Comparison of ENCODE assay signal across 26 mouse cellular contexts in genomic region chr10:40806221-40806620, GRCm38 (mm10).
DNase-seq lines count a peak whose midpoint lies in the region; ATAC-seq lines count a peak whose summit lies in the region.
"Had no signal": no experiment of that assay in that cellular context is flagged by ENCODE, and none has a peak within 500 bp of the region (broad histone marks: within the 10 kb centered on the region; RNA-seq: fewer than 3 reads in every experiment).

No protein-coding gene starts in this region.

- ATAC-seq in kidney, embryonic 14.5 days (ENCODE audit: low FRiP score, low TSS enrichment): no peak
- ATAC-seq in kidney, embryonic 15.5 days (replicated peaks; ENCODE audit: low FRiP score): no peak
- ATAC-seq: CD4-positive, CD25-positive, alpha-beta regulatory T cell, adult 4 months; forebrain, embryonic 14.5 days; forebrain, postnatal 0 days; hindbrain, postnatal 0 days had no signal

- no peaks in the 10 kb centered on the region for H3K27me3 ChIP-seq in kidney, embryonic 14.5 days (ENCODE audit: control insufficient read depth, insufficient read depth, low read length)
- H3K27me3 ChIP-seq in kidney, embryonic 15.5 days: no peaks in the 10 kb centered on the region
- H3K27me3 ChIP-seq: embryonic facial prominence, embryonic 15.5 days; heart, embryonic 12.5 days; heart, embryonic 15.5 days had no signal

- no peaks in the 10 kb centered on the region for H3K36me3 ChIP-seq in kidney, embryonic 14.5 days (ENCODE audit: control insufficient read depth, insufficient read depth, low read length)
- H3K36me3 ChIP-seq in kidney, embryonic 15.5 days: no peaks in the 10 kb centered on the region
- H3K36me3 ChIP-seq: embryonic facial prominence, embryonic 12.5 days; embryonic facial prominence, embryonic 15.5 days; heart, embryonic 12.5 days; heart, embryonic 15.5 days had no signal

- 88% methylated on average over 4 of the region's 4 CpGs for WGBS in kidney, embryonic 14.5 days
- 89% methylated on average over 4 of the region's 4 CpGs for WGBS in kidney, embryonic 15.5 days

- peak; percentile 7 for DNase-seq in kidney, adult 18-20 months
- DNase-seq in kidney, adult 9 months: peak; percentile 45
- peak; percentile 40 to 42 for DNase-seq in kidney, postnatal 25 days
- peak; percentile 28 for DNase-seq in yolk sac, embryonic 10.5 days (ENCODE audit: low spot score)
- no peak for DNase-seq in cerebellum, adult 18-20 months
- DNase-seq: adrenal gland, adult 2 months; adrenal gland, postnatal 14 days; cerebellum, adult 11-12 months; cerebellum, adult 9-10 months; cerebellum, postnatal 14 days; forebrain, postnatal 0 days; gastrocnemius, adult 2 months; gastrocnemius, postnatal 14 days; heart, adult 18-20 months; heart, postnatal 14 days; heart, postnatal 4 days had no signal

- no peak overlapping the region for H3K9ac ChIP-seq in kidney, embryonic 14.5 days (ENCODE audit: low read depth, low read length)
- no peak overlapping the region for H3K9ac ChIP-seq in kidney, embryonic 15.5 days
- H3K9ac ChIP-seq: embryonic facial prominence, embryonic 12.5 days; embryonic facial prominence, embryonic 15.5 days; forebrain, postnatal 0 days; heart, embryonic 12.5 days; heart, embryonic 15.5 days; hindbrain, embryonic 14.5 days had no signal

- no peak overlapping the region for H3K4me3 ChIP-seq in kidney, embryonic 14.5 days (ENCODE audit: low read length)
- no peak overlapping the region for H3K4me3 ChIP-seq in kidney, embryonic 15.5 days (replicated peaks)
- H3K4me3 ChIP-seq: embryonic facial prominence, embryonic 12.5 days; embryonic facial prominence, embryonic 15.5 days; gastrocnemius, adult 2 months; heart, embryonic 12.5 days; heart, embryonic 15.5 days had no signal

- no peaks in the 10 kb centered on the region for H3K4me1 ChIP-seq in kidney, embryonic 14.5 days (ENCODE audit: control insufficient read depth, insufficient read depth, low read length)
- no peaks in the 10 kb centered on the region for H3K4me1 ChIP-seq in kidney, embryonic 15.5 days
- H3K4me1 ChIP-seq: embryonic facial prominence, embryonic 12.5 days; embryonic facial prominence, embryonic 15.5 days; heart, embryonic 15.5 days had no signal

- H3K4me2 ChIP-seq in kidney, embryonic 14.5 days (replicated peaks; ENCODE audit: low read depth, low read length): no peak overlapping the region
- no peak overlapping the region for H3K4me2 ChIP-seq in kidney, embryonic 15.5 days
- H3K4me2 ChIP-seq: embryonic facial prominence, embryonic 12.5 days; embryonic facial prominence, embryonic 15.5 days; heart, embryonic 12.5 days; heart, embryonic 15.5 days; hindbrain, embryonic 14.5 days had no signal

- H3K27ac ChIP-seq in kidney, embryonic 14.5 days (ENCODE audit: low read depth, low read length): no peak overlapping the region
- no peak overlapping the region for H3K27ac ChIP-seq in kidney, embryonic 15.5 days
- H3K27ac ChIP-seq: embryonic facial prominence, embryonic 12.5 days; embryonic facial prominence, embryonic 15.5 days; gastrocnemius, adult 2 months; heart, embryonic 15.5 days; hindbrain, embryonic 14.5 days; hindbrain, postnatal 0 days had no signal

- H3K9me3 ChIP-seq in kidney, embryonic 14.5 days (ENCODE audit: control insufficient read depth, low read length): no peaks in the 10 kb centered on the region
- H3K9me3 ChIP-seq in kidney, embryonic 15.5 days (replicated peaks): no peaks in the 10 kb centered on the region
- H3K9me3 ChIP-seq: embryonic facial prominence, embryonic 12.5 days; embryonic facial prominence, embryonic 15.5 days; heart, embryonic 12.5 days; heart, embryonic 15.5 days had no signal

Comparison
In these comparisons a context has a peak if more than half of its experiments do, and no peak if none do; other contexts are left out.
1. DNase-seq: peak in kidney, adult 18-20 months (single experiment), kidney, adult 9 months (single experiment), kidney, postnatal 25 days (2 of 2) and yolk sac, embryonic 10.5 days (single experiment); none in cerebellum, adult 18-20 months (0 of 2).